Mouse (Mus musculus) spleen, adult 2 months (tissue): ENCODE data around the gene Dock3. TPM values are rescaled to one million over a fixed set of nuclear protein-coding genes. Genes with fewer than 3 reads are reported as not detected.
A peak's percentile ranks its signal among the peaks of the same experiment; 100 is the strongest.

Source experiments
- DNase-seq, 2 experiments: peaks; one replicate each; pipeline versions ENCODE4 v3.0.0 to v3.0.0-alpha.2; 2012 to 2021; ENCODE audit warnings: low spot score in 2 of 2, low read depth in 1 of 2
- H3K27ac ChIP-seq: fragments of 200-500 bp; 2 replicates; pipeline ENCODE4 v1.5.1; 2012; ENCODE audit warnings: low read length, inconsistent platforms; ENCODE audit not compliant: insufficient read depth
- H3K27me3 ChIP-seq: fragments of 200-500 bp; 2 replicates; pipeline ENCODE4 v1.6.1; 2012; ENCODE audit warnings: mild to moderate bottlenecking, moderate library complexity, low read length, inconsistent platforms; ENCODE audit not compliant: control insufficient read depth, insufficient read depth
- H3K36me3 ChIP-seq: fragments of 200-500 bp; 2 replicates; pipeline ENCODE4 v1.6.1; 2012; ENCODE audit warnings: mild to moderate bottlenecking, low read length, inconsistent platforms; ENCODE audit not compliant: control insufficient read depth, insufficient read depth
- H3K4me1 ChIP-seq: fragments of 200-500 bp; 2 replicates; pipeline ENCODE4 v1.6.1; 2011; ENCODE audit warnings: inconsistent platforms; ENCODE audit not compliant: control insufficient read depth, insufficient read depth, insufficient read length
- H3K4me3 ChIP-seq: fragments of 200-500 bp; 2 replicates; pipeline ENCODE4 v1.5.1; 2011; ENCODE audit warnings: mild to moderate bottlenecking, inconsistent platforms; ENCODE audit not compliant: insufficient read depth, insufficient read length; ENCODE audit errors: extremely low read depth
- CTCF ChIP-seq: fragments of 200-500 bp; IDR thresholded peaks from 2 replicates; pipeline ENCODE4 v1.5.1; 2011; ENCODE audit warnings: mild to moderate bottlenecking, inconsistent platforms; ENCODE audit not compliant: insufficient read depth, insufficient read length, insufficient replicate concordance; ENCODE audit errors: extremely low read depth
- POLR2A ChIP-seq: fragments of 200-500 bp; IDR thresholded peaks from 2 replicates; pipeline ENCODE4 v1.6.1; 2011; ENCODE audit warnings: low read depth, low read length, inconsistent platforms
- WGBS: fragments of 180-500 bp; shearing (Covaris S2); methylation state at CpG from one replicate; pipeline ENCODE4 v1.1.7; 2018; 5-methylcytosine and 5-hydroxymethylcytosine counted together
- polyA plus RNA-seq: library from polyadenylated mRNA; depleted of rRNA; stranded (reverse); fragments of >200 nt; gene quantifications from 2 replicates; pipeline ENCODE4 v1.2.3, GENCODE M21; 2012

Gene Dock3
- polyA plus RNA-seq, 1 experiment = 0.78 TPM

GRCm38 (mm10) chr9:106891829-106892551, 339.7 kb downstream of the Dock3 start, which contains the start of gene Manf:
TSS of gene Manf (minus strand) at chr9:106891979.
- TF ChIP-seq CTCF (0 out of 2 replicates have a peak, but pooled peaks have one; percentile 2), POLR2A (peak; percentile 92)

GRCm38 (mm10) chr9:106891341-106891741, 340.4 kb downstream of the Dock3 start:
- H3K27me3 ChIP-seq = no peaks in the 10 kb centered on the region
- WGBS = under 1% methylated on average over 17 of the region's 17 CpGs
- peaks cover 18% of the 10 kb centered on the region for H3K36me3 ChIP-seq
- no peak for TF ChIP-seq POLR2A
- no peak for TF ChIP-seq CTCF
- H3K4me1 ChIP-seq = peaks cover 5% of the 10 kb centered on the region; the same call in 1 of the 2 replicates
- peak overlapping the region; percentile 86 for H3K27ac ChIP-seq
- no peak for DNase-seq
- peak overlapping the region; percentile 72 for H3K4me3 ChIP-seq

More at GRCm38 (mm10) chr9:106891829-106892551, 339.7 kb downstream of the Dock3 start, which contains the start of gene Manf:
- Histone ChIP-seq H3K4me3 (peak within 1 kb of the TSS; percentile 81), H3K4me1 (peaks cover 5% of the 10 kb centered on the region; the same call in 1 of the 2 replicates), H3K36me3 (peaks cover 18% of the 10 kb centered on the region), H3K27ac (peak within 1 kb of the TSS; percentile 93), H3K27me3 (no peaks in the 10 kb centered on the region)
- WGBS = under 1% methylated on average over 59 of the region's 59 CpGs
- peak; percentile 95 to 96 for DNase-seq

GRCm38 (mm10) chr9:106890496-106891240, 341.0 kb downstream of the Dock3 start:
- H3K4me3 ChIP-seq = peak overlapping the region; percentile 72; the same call in 1 of the 2 replicates
- peaks cover 12% of the 10 kb centered on the region for H3K4me1 ChIP-seq
- 73% methylated on average over 8 of the region's 8 CpGs for WGBS
- no peak overlapping the region for H3K27ac ChIP-seq
- H3K36me3 ChIP-seq = peaks cover 18% of the 10 kb centered on the region
- TF ChIP-seq POLR2A (no peak), CTCF (no peak)
- no peak for DNase-seq
- H3K27me3 ChIP-seq = no peaks in the 10 kb centered on the region

DNA sequence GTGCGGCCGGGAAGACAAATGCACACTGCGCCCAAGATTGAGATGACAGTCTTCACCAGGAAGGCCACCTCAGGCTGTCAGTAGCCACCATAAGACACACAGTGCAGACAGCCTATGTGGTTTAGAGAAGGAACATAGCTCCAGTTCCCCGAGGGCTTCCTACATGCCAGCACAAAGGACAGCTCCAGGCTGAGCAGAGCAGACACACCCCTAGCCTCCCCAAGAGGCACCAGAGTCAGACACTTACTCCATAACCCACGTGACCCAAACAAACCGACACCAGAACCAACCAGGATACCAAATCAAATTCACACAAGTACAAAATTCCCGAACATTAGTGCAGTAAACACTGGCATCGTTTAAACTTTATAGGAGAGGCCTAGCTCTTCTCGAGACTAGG, 342.4 kb downstream of the Dock3 start:
- WGBS = 91% methylated on average over 9 of the region's 9 CpGs
- H3K27ac ChIP-seq = no peak overlapping the region
- no peaks in the 10 kb centered on the region for H3K27me3 ChIP-seq
- DNase-seq = no peak
- no peak overlapping the region for H3K4me3 ChIP-seq
- H3K4me1 ChIP-seq = peaks cover 14% of the 10 kb centered on the region
- TF ChIP-seq CTCF = no peak
- no peak for TF ChIP-seq POLR2A
- peaks cover 26% of the 10 kb centered on the region for H3K36me3 ChIP-seq

DNA sequence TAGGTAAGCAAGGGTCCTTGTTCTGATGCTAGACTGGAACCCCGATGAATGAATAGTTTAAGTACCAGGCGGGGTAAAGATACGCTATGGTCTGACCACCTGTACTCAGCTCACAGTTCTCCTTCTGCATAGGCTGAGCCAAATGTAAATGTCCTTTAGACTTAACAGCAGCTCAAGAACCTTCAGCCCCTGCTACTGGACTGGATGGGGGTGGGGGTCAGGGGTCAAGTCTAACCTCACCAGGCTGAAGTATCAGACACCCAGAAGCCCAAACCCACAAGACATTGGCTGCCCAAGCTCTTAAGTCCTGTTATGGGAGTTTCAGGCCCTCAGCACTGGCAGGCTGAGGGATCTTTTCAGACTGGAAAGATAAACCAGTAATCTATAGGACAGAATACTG, 343.4 kb downstream of the Dock3 start:
- DNase-seq = no peak
- 97% methylated on average over 3 of the region's 3 CpGs for WGBS
- no peak overlapping the region for H3K4me3 ChIP-seq
- no peak overlapping the region for H3K27ac ChIP-seq
- no peaks in the 10 kb centered on the region for H3K27me3 ChIP-seq
- TF ChIP-seq POLR2A (no peak), CTCF (no peak)
- H3K36me3 ChIP-seq = peaks cover 29% of the 10 kb centered on the region
- H3K4me1 ChIP-seq = peaks cover 16% of the 10 kb centered on the region

GRCm38 (mm10) chr9:106886828-106887702, 344.6 kb downstream of the Dock3 start, which contains the start of gene Rbm15b:
TSS of gene Rbm15b (minus strand) at chr9:106887428.
- peaks cover 16% of the 10 kb centered on the region for H3K4me1 ChIP-seq
- no peaks in the 10 kb centered on the region for H3K27me3 ChIP-seq
- DNase-seq = peak; percentile 96 to 99

More at GRCm38 (mm10) chr9:106886828-106887702, 344.6 kb downstream of the Dock3 start, which contains the start of gene Rbm15b:
- peak within 1 kb of the TSS; percentile 86 for H3K4me3 ChIP-seq
- H3K36me3 ChIP-seq = peaks cover 31% of the 10 kb centered on the region
- TF ChIP-seq CTCF (peak; percentile 81), POLR2A (no peak)
- H3K27ac ChIP-seq = peak within 1 kb of the TSS; percentile 67
- 3% methylated on average over 80 of the region's 101 CpGs for WGBS
